Mouse (Mus musculus) stomach, embryonic 14.5 days (tissue): Measurements from ENCODE around the gene Zfp609. TPM values are rescaled to one million over a fixed set of nuclear protein-coding genes. Genes with fewer than 3 reads are reported as not detected.

ENCODE experiments used
- ATAC-seq: fragments of 200-750 bp; cut with Nextera tagmentation; 2 replicates; pipeline ENCODE4 v1.8.0; 2017; ENCODE audit warnings: low read depth, moderate TSS enrichment; ENCODE audit not compliant: insufficient number of reproducible peaks, insufficient read depth, low FRiP score
- H3K27ac ChIP-seq: fragments of 300-500 bp; sonication (generic); 2 replicates; pipeline ENCODE4 v1.5.1; 2014; ENCODE audit warnings: mild to moderate bottlenecking, low read length, moderate library complexity, mixed read lengths
- H3K27me3 ChIP-seq: fragments of 300-500 bp; sonication (generic); 2 replicates; pipeline ENCODE4 v1.6.1; 2014; ENCODE audit warnings: low read length, control low read depth, mixed read lengths; ENCODE audit not compliant: control insufficient read depth, insufficient read depth
- H3K36me3 ChIP-seq: fragments of 300-500 bp; sonication (generic); 2 replicates; pipeline ENCODE4 v1.6.1; 2014; ENCODE audit warnings: mild to moderate bottlenecking, control low read depth, low read length, moderate library complexity, mixed read lengths; ENCODE audit not compliant: control insufficient read depth, insufficient read depth
- H3K4me1 ChIP-seq: fragments of 300-500 bp; sonication (generic); 2 replicates; pipeline ENCODE4 v1.6.1; 2014; ENCODE audit warnings: low read length, control low read depth, mixed read lengths; ENCODE audit not compliant: control insufficient read depth, insufficient read depth
- H3K4me2 ChIP-seq: fragments of 300-500 bp; sonication (generic); replicated peaks from 2 replicates; pipeline ENCODE4 v1.6.1; 2014; ENCODE audit warnings: low read depth, low read length, control low read depth
- H3K4me3 ChIP-seq: fragments of 300-500 bp; sonication (generic); 2 replicates; pipeline ENCODE4 v1.5.1; 2014; ENCODE audit warnings: low read depth, low read length, control low read depth
- H3K9ac ChIP-seq: fragments of 300-500 bp; sonication (generic); replicated peaks from 2 replicates; pipeline ENCODE4 v1.6.1; 2014; ENCODE audit warnings: low read depth, mild to moderate bottlenecking, control low read depth, low read length, moderate library complexity, mixed read lengths
- H3K9me3 ChIP-seq: fragments of 300-500 bp; sonication (generic); 2 replicates; pipeline ENCODE4 v1.6.1; 2016; ENCODE audit warnings: low read depth, low read length, control low read depth; ENCODE audit not compliant: control insufficient read depth
- WGBS: fragments of 180-500 bp; shearing (Covaris S2); extraction: QIAGEN DNeasy Blood & Tissue Kit; methylation state at CpG from one replicate; pipeline ENCODE4 v1.1.7; 2014; 5-methylcytosine and 5-hydroxymethylcytosine counted together
- polyA plus RNA-seq: library from polyadenylated mRNA; unstranded; fragments of >200 nt; fragmentation: Nextera tagmentation; extraction: Ambion mirVana; gene quantifications from 2 replicates; pipeline ENCODE4 v1.2.1, GENCODE M21; 2014

The Zfp609 gene
- polyA plus RNA-seq, 1 experiment from 2014 or later = 8.7 TPM

DNA sequence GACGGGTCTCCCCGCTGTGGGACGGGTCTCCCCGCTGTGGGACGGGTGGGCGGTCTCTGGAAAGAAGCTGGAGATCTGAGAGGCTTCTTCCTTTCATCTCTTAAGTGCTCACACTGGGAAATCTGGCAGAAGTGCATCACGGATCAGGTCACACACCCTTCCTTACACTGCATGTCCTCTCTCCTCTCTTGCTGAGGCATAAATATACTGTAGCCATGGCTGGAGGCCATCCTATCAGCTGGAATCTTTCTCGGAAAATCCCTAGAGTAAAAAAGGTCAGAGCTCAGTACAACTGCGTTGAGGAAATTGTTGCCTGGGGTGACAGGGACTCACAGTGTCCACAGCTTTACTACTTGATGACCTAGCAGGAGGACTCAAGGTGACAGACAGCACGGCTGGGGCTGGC is 106.2 kb downstream of the Zfp609 start:
- no peak overlapping the region for H3K27ac ChIP-seq
- 49% methylated on average over 10 of the region's 10 CpGs for WGBS
- no peak overlapping the region for H3K4me3 ChIP-seq
- no peak overlapping the region for H3K4me2 ChIP-seq
- H3K27me3 ChIP-seq = no peaks in the 10 kb centered on the region
- H3K36me3 ChIP-seq = no peaks in the 10 kb centered on the region
- no peak overlapping the region for H3K9ac ChIP-seq
- no peaks in the 10 kb centered on the region for H3K9me3 ChIP-seq
- ATAC-seq = no peak
- peaks cover 11% of the 10 kb centered on the region; the same call in 1 of the 2 replicates for H3K4me1 ChIP-seq

DNA sequence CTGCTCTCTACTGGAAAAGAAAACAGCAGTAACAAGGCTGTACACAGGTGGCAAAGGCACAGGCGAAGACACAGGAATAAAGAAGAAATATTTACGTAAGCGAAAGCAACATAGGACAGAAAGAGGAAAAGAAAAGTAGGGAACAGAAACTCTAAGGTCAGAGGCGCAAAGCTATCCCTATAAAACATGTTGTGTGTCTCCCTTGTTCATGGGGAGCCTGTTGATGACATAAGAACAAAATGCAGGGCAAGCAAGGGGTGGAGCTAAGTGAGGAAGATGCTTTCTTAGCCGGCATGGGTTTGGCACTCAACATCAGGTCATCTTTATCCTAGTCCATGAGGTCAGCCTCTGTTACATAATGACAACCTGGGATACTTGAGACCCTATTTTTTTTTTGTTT is 109.2 kb downstream of the Zfp609 start:
- no peak for ATAC-seq
- 90% methylated on average over 5 of the region's 5 CpGs for WGBS
- no peak overlapping the region for H3K4me2 ChIP-seq

DNA sequence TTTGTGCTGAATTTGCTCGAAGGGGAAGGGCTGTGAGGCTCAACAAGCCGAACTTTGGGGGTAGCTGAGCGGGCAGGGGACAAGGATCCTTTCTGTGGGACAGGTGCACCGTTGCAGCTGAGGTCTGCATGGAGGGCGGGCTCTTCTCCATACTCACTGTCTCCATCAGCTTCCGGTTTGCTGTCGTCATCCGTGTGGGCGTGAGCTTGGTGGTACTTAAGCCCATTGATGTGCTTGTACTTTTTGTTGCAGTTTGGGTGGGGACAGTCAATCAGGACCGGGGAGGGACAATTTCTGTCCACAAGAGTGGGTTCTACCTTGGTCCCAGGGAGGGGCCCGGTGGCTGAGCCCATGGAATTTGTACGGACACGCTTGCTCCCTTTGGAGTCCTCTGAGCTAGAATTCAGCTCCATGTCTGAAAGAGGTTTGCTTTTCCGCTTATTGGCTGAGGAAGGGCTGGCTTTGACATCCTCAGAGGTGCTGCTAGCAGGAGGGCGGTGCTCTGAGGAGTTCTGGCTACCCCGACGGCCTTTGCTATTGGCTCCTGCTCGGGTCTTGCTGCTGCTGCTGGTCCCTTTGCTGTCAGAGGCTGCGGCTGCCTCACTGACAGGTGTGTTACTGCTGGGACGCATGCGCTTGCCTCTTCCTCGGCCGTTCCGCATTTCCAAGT is 123.3 kb downstream of the Zfp609 start:
- no peak for ATAC-seq
- H3K36me3 ChIP-seq = peaks cover 39% of the 10 kb centered on the region

More for the DNA sequence above, 109.2 kb downstream of the Zfp609 start:
- Histone ChIP-seq H3K27me3 (no peaks in the 10 kb centered on the region), H3K4me1 (peaks cover 4% of the 10 kb centered on the region; the same call in 1 of the 2 replicates), H3K4me3 (no peak overlapping the region), H3K27ac (no peak overlapping the region), H3K9ac (no peak overlapping the region), H3K9me3 (no peaks in the 10 kb centered on the region), H3K36me3 (no peaks in the 10 kb centered on the region)

DNA sequence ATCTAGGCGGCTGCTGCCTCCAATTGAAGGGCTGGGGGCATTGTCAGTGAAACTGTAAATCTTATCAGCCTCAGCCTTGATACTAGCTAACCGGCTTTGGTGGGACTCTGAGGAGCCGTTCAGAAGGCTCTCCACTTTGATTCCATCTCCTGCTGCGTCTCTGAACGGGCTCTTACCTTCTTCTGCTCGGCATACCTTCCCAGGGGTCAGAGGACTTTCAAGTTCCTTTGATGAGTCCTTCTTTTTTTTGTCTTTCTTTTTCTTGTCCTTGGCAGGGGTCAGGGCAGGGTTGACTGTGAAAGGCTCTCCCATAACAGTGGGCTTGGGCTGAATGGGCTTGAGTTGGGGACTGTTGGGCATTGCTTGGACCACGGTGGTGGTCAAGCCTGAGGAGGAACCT is 124.1 kb downstream of the Zfp609 start:
- 84% methylated on average over 7 of the region's 7 CpGs for WGBS
- Histone ChIP-seq H3K27ac (no peak overlapping the region), H3K9me3 (no peaks in the 10 kb centered on the region), H3K36me3 (peaks cover 44% of the 10 kb centered on the region), H3K4me3 (no peak overlapping the region), H3K9ac (no peak overlapping the region), H3K27me3 (no peaks in the 10 kb centered on the region), H3K4me1 (no peaks in the 10 kb centered on the region), H3K4me2 (no peak overlapping the region)
- ATAC-seq = no peak

More for the DNA sequence above, 123.3 kb downstream of the Zfp609 start:
- no peaks in the 10 kb centered on the region for H3K27me3 ChIP-seq
- H3K9me3 ChIP-seq = no peaks in the 10 kb centered on the region
- H3K27ac ChIP-seq = no peak overlapping the region
- no peak overlapping the region for H3K4me2 ChIP-seq
- H3K9ac ChIP-seq = no peak overlapping the region
- H3K4me3 ChIP-seq = no peak overlapping the region
- 91% methylated on average over 24 of the region's 24 CpGs for WGBS
- H3K4me1 ChIP-seq = no peaks in the 10 kb centered on the region

DNA sequence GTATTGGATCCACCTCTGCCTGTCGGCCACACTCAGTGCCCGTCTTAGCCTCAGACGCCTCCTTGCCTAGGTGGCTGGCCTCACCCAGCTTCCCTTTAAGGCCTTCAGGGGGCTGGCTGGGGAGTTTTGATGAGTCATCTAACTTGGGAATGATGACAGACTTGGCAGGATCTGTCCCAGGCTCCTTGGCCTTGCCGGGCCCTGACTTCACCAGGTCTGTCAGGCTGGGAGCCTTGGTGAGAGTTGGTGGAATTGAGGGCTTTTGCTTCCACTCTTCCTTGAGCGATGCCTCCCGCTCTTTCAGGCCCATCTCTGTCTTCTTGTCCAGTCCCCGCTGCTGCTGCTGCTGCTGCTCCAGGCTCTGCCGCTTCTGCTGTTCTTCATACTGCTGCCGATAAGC is 125.1 kb downstream of the Zfp609 start:
- no peak overlapping the region for H3K27ac ChIP-seq
- no peaks in the 10 kb centered on the region for H3K4me1 ChIP-seq
- no peaks in the 10 kb centered on the region for H3K9me3 ChIP-seq
- ATAC-seq = no peak
- no peaks in the 10 kb centered on the region for H3K27me3 ChIP-seq
- no peak overlapping the region for H3K4me3 ChIP-seq
- H3K9ac ChIP-seq = no peak overlapping the region
- H3K4me2 ChIP-seq = no peak overlapping the region
- 90% methylated on average over 9 of the region's 9 CpGs for WGBS
- peaks cover 49% of the 10 kb centered on the region for H3K36me3 ChIP-seq

DNA sequence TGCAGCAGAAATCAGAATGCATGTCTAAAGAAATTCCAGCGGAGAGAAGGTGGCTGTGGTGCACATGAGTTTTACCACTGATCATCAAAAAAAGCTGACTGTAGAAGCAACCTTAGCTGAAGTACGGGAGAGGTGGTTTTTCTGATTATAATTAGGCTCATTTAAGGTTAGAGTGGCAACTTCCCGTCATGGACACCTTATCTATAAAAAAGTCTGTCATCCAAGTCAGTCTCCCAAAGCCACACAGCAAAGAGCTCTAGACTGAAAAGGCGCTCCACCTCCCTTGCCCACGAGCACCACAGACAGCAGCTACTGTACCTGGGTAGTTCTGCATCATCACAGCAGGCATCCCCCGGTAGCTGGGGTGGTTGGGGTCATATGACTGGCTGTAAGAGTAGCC is 126.9 kb downstream of the Zfp609 start:
- H3K9ac ChIP-seq = no peak overlapping the region
- no peak overlapping the region for H3K4me2 ChIP-seq
- H3K9me3 ChIP-seq = no peaks in the 10 kb centered on the region
- H3K27ac ChIP-seq = no peak overlapping the region
- H3K4me1 ChIP-seq = no peaks in the 10 kb centered on the region; the same call in 1 of the 2 replicates
- peaks cover 64% of the 10 kb centered on the region for H3K36me3 ChIP-seq
- H3K27me3 ChIP-seq = no peaks in the 10 kb centered on the region
- 83% methylated on average over 6 of the region's 6 CpGs for WGBS
- ATAC-seq = no peak
- H3K4me3 ChIP-seq = no peak overlapping the region

DNA sequence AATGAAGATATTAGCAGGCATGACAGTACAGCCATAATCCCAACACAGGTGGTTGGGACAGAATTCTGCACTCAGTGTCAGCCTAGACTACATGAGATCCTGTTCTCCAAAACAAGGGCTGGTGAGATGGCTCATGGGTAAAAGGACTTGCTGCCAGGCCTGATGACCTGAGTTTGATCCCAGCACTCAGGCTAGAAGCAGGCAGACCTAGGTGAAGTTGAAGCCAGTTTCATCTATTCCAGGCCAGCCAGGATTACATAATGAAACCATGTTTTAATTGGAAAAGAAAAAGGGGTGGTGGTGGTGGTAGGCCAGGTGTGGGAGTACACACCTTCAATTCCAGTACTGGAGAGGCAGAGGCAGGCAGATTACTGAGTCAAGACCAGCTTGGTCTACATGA is 129.4 kb downstream of the Zfp609 start:
- Histone ChIP-seq H3K4me3 (no peak overlapping the region), H3K27me3 (no peaks in the 10 kb centered on the region), H3K27ac (no peak overlapping the region), H3K9me3 (no peaks in the 10 kb centered on the region), H3K4me2 (no peak overlapping the region), H3K4me1 (peaks cover 1% of the 10 kb centered on the region; the same call in 1 of the 2 replicates), H3K9ac (no peak overlapping the region), H3K36me3 (peaks cover 72% of the 10 kb centered on the region)
- ATAC-seq = no peak

DNA sequence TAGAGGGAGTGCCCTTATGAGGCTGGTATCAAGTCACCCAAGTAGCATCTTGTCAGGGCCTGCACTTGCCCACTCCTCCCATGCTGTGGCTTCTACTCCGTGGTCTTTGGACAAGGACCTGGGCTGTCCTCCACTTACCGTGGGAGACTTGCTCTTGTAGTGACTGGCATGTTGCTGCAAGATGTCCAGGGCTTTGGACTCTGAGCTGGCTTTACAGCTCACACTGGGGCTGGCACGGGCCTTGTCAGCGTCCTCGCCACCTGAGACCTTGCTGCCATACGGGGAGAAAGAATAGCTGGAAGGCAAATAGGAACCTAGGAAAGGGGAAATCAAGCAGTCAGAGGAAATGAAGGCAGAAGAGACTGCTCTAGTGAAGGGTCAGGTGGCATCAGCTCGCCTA is 130.0 kb downstream of the Zfp609 start:
- H3K36me3 ChIP-seq = peaks cover 66% of the 10 kb centered on the region
- no peak overlapping the region for H3K4me3 ChIP-seq
- H3K4me2 ChIP-seq = no peak overlapping the region
- no peak for ATAC-seq
- H3K4me1 ChIP-seq = peaks cover 4% of the 10 kb centered on the region; the same call in 1 of the 2 replicates
- no peaks in the 10 kb centered on the region for H3K27me3 ChIP-seq
- 89% methylated on average over 7 of the region's 7 CpGs for WGBS
- H3K9ac ChIP-seq = no peak overlapping the region
- no peak overlapping the region for H3K27ac ChIP-seq
- H3K9me3 ChIP-seq = no peaks in the 10 kb centered on the region

DNA sequence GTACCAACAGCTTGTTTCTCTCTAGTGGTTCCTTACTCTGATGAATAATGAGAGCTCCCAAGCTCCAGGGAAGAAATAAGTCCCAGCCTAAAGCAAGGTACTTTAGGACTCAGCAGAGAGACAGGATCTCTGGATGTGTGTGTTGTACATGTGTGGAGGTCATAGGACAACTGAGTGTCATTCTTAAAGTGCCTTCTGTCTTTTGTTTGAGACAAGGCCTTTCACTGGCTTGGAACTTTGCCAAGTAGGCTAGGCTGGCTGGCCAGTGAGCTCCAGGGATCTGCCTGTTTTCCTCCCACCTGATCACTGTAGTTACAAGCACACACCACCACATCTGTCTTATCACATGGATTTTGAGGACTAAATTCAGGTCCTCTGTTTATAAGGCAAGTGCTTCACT is 131.0 kb downstream of the Zfp609 start:
- ATAC-seq = no peak
- Histone ChIP-seq H3K4me3 (no peak overlapping the region), H3K9ac (no peak overlapping the region), H3K27me3 (no peaks in the 10 kb centered on the region), H3K9me3 (no peaks in the 10 kb centered on the region), H3K4me1 (peaks cover 4% of the 10 kb centered on the region; the same call in 1 of the 2 replicates), H3K36me3 (peaks cover 62% of the 10 kb centered on the region), H3K27ac (peak overlapping the region; percentile 52; the same call in 1 of the 2 replicates), H3K4me2 (no peak overlapping the region)
